Mouse (Mus musculus) cerebellum, postnatal 10 days (tissue): ENCODE data around the gene Rpl7a.

Source experiments
- DNase-seq, 2 experiments: peaks; one replicate each; pipeline ENCODE4 v3.0.0; 2021; ENCODE audit warnings: mixed read lengths in 2 of 2

Gene Rpl7a

GRCm38 (mm10) chr2:26914148-26914941, 3.8 kb downstream of the Rpl7a start:
- DNase-seq: no peak

- peak; percentile 90 for DNase-seq
Observed at GRCm38 (mm10) chr2:26915927-26916728, 5.6 kb downstream of the Rpl7a start, which contains the start of the genes Surf2 and Surf1. Surf2 (plus strand) TSS chr2:26916367. Surf1 (minus strand) TSS chr2:26916530.

GRCm38 (mm10) chr2:26916738-26917137, 6.2 kb downstream of the Rpl7a start:
- DNase-seq: peak in 1 of 2 experiments; percentile 18

- DNase-seq: no peak
Observed at GRCm38 (mm10) chr2:26919684-26920083, 9.1 kb downstream of the Rpl7a start.

- peak in 1 of 2 experiments; percentile 23 for DNase-seq
Observed at GRCm38 (mm10) chr2:26920190-26920855, 9.8 kb downstream of the Rpl7a start.

GRCm38 (mm10) chr2:26921784-26922183, 11.2 kb downstream of the Rpl7a start:
- peak in 1 of 2 experiments; percentile 24 for DNase-seq

GRCm38 (mm10) chr2:26927745-26928476, 17.3 kb downstream of the Rpl7a start:
- DNase-seq: no peak

- DNase-seq: peak; percentile 82 to 89
Observed at GRCm38 (mm10) chr2:26930390-26930789, 19.8 kb downstream of the Rpl7a start.

- peak; percentile 70 for DNase-seq
Observed at GRCm38 (mm10) chr2:26932473-26933303, 22.1 kb downstream of the Rpl7a start.

GRCm38 (mm10) chr2:26933304-26934055, 22.9 kb downstream of the Rpl7a start, which contains the start of the genes Surf4 and Stkld1:
Surf4 (minus strand) TSS chr2:26933928.
Stkld1 (plus strand) TSS chr2:26934047.
- peak; percentile 96 to 97 for DNase-seq

- no peak for DNase-seq
Observed at GRCm38 (mm10) chr2:26935286-26935685, 24.7 kb downstream of the Rpl7a start.

GRCm38 (mm10) chr2:26936425-26936824, 25.9 kb downstream of the Rpl7a start:
- no peak for DNase-seq

- no peak for DNase-seq
Observed at GRCm38 (mm10) chr2:26941539-26941938, 31.0 kb downstream of the Rpl7a start.

GRCm38 (mm10) chr2:26943253-26943652, 32.7 kb downstream of the Rpl7a start:
- no peak for DNase-seq

- DNase-seq: peak; percentile 55 to 63
Observed at GRCm38 (mm10) chr2:26950411-26950810, 39.8 kb downstream of the Rpl7a start.

GRCm38 (mm10) chr2:26951346-26951905, 40.9 kb downstream of the Rpl7a start:
- peak in 1 of 2 experiments; percentile 32 for DNase-seq

- DNase-seq: no peak
Observed at GRCm38 (mm10) chr2:26952193-26952592, 41.6 kb downstream of the Rpl7a start.

GRCm38 (mm10) chr2:26952866-26953265, 42.3 kb downstream of the Rpl7a start:
- no peak for DNase-seq

GRCm38 (mm10) chr2:26954735-26955395, 44.3 kb downstream of the Rpl7a start:
- no peak for DNase-seq
